15 mouse cellular contexts compared by ENCODE assay signal in genomic region chr2:24417106-24417505, GRCm38 (mm10). TPM values are rescaled to one million over a fixed set of nuclear protein-coding genes. Genes with fewer than 3 reads are reported as not detected.
DNase-seq lines count a peak whose midpoint lies in the region; ATAC-seq and TF ChIP-seq lines count a peak whose summit lies in the region.
"Had no signal": no experiment of that assay in that cellular context is flagged by ENCODE, and none has a peak within 500 bp of the region (broad histone marks: within the 10 kb centered on the region; RNA-seq: fewer than 3 reads in every experiment).

No protein-coding gene starts in this region.

- ATAC-seq in midbrain, embryonic 13.5 days, result peak; percentile 28
- no peak for ATAC-seq in midbrain, postnatal 0 days (ENCODE audit: low FRiP score)
- peak; percentile 17 for ATAC-seq in hindbrain, embryonic 11.5 days (ENCODE audit: low FRiP score)
- ATAC-seq in hindbrain, postnatal 0 days, result peak; percentile 37; the same call in 1 of the 2 replicates
- 0 out of 2 replicates have a peak, but pooled peaks have one; percentile 18 for ATAC-seq in stomach, embryonic 15.5 days (ENCODE audit: insufficient read depth, low FRiP score, low read depth)

- H3K4me2 ChIP-seq in midbrain, embryonic 13.5 days (replicated peaks), result no peak overlapping the region
- H3K4me2 ChIP-seq in midbrain, postnatal 0 days (ENCODE audit: low read depth, low read length, poor library complexity, severe bottlenecking), result no peak overlapping the region
- H3K4me2 ChIP-seq in hindbrain, embryonic 11.5 days (replicated peaks; ENCODE audit: low read depth, low read length), result no peak overlapping the region
- H3K4me2 ChIP-seq in hindbrain, postnatal 0 days (ENCODE audit: low read depth, low read length), result no peak overlapping the region
- no peak overlapping the region for H3K4me2 ChIP-seq in stomach, embryonic 15.5 days
- H3K4me2 ChIP-seq: embryonic facial prominence, embryonic 15.5 days; heart, embryonic 15.5 days had no signal

- DNase-seq in midbrain, postnatal 0 days (ENCODE audit: low spot score), result no peak
- no peak for DNase-seq in hindbrain, embryonic 11.5 days (ENCODE audit: low spot score)
- DNase-seq in hindbrain, postnatal 0 days (ENCODE audit: low spot score), result no peak
- DNase-seq in urinary bladder, postnatal 14 days (ENCODE audit: low spot score), result no peak
- no peak for DNase-seq in thymus, postnatal 4 days
- DNase-seq: cerebellum, postnatal 36 days; lung, postnatal 4 days had no signal

- H3K27me3 ChIP-seq in midbrain, embryonic 13.5 days, result peaks cover 13% of the 10 kb centered on the region
- no peaks in the 10 kb centered on the region for H3K27me3 ChIP-seq in midbrain, postnatal 0 days (ENCODE audit: insufficient read depth, low read length)
- no peaks in the 10 kb centered on the region; the same call in 1 of the 2 replicates for H3K27me3 ChIP-seq in hindbrain, embryonic 11.5 days (ENCODE audit: control insufficient read depth, insufficient read depth, low read length)
- no peaks in the 10 kb centered on the region for H3K27me3 ChIP-seq in hindbrain, postnatal 0 days (ENCODE audit: insufficient read depth, low read length)
- no peaks in the 10 kb centered on the region for H3K27me3 ChIP-seq in stomach, embryonic 15.5 days (replicated peaks)
- H3K27me3 ChIP-seq: embryonic facial prominence, embryonic 15.5 days had no signal

- no peaks in the 10 kb centered on the region for H3K36me3 ChIP-seq in midbrain, embryonic 13.5 days
- H3K36me3 ChIP-seq in midbrain, postnatal 0 days (ENCODE audit: insufficient read depth, low read length), result no peaks in the 10 kb centered on the region
- H3K36me3 ChIP-seq in hindbrain, embryonic 11.5 days (ENCODE audit: control insufficient read depth, insufficient read depth, low read length), result no peaks in the 10 kb centered on the region
- no peaks in the 10 kb centered on the region for H3K36me3 ChIP-seq in hindbrain, postnatal 0 days (ENCODE audit: insufficient read depth, low read length)
- H3K36me3 ChIP-seq in stomach, embryonic 15.5 days, result no peaks in the 10 kb centered on the region
- H3K36me3 ChIP-seq: embryonic facial prominence, embryonic 15.5 days; heart, embryonic 15.5 days had no signal

- H3K9ac ChIP-seq in midbrain, embryonic 13.5 days (replicated peaks), result no peak overlapping the region
- H3K9ac ChIP-seq in midbrain, postnatal 0 days (replicated peaks; ENCODE audit: low read length, poor library complexity, severe bottlenecking), result no peak overlapping the region
- H3K9ac ChIP-seq in hindbrain, embryonic 11.5 days (ENCODE audit: low read depth, low read length), result no peak overlapping the region
- H3K9ac ChIP-seq in hindbrain, postnatal 0 days (replicated peaks; ENCODE audit: low read length), result no peak overlapping the region
- H3K9ac ChIP-seq in stomach, embryonic 15.5 days, result no peak overlapping the region
- H3K9ac ChIP-seq: embryonic facial prominence, embryonic 15.5 days; heart, embryonic 15.5 days had no signal

- no peak for TF ChIP-seq CTCF in midbrain, postnatal 0 days (IDR thresholded peaks at IDR 0.05)
- TF ChIP-seq CTCF in hindbrain, postnatal 0 days (IDR thresholded peaks at IDR 0.05; ENCODE audit: low read depth), result no peak

- no peak overlapping the region for H3K4me3 ChIP-seq in midbrain, embryonic 13.5 days (replicated peaks)
- no peak overlapping the region for H3K4me3 ChIP-seq in midbrain, postnatal 0 days (ENCODE audit: low read depth, low read length)
- no peak overlapping the region for H3K4me3 ChIP-seq in hindbrain, embryonic 11.5 days (ENCODE audit: low read depth, low read length)
- no peak overlapping the region for H3K4me3 ChIP-seq in hindbrain, postnatal 0 days (ENCODE audit: low read length)
- H3K4me3 ChIP-seq in stomach, embryonic 15.5 days (replicated peaks), result no peak overlapping the region
- H3K4me3 ChIP-seq: embryonic facial prominence, embryonic 15.5 days; heart, embryonic 15.5 days had no signal

- peak overlapping the region; percentile 41 for H3K27ac ChIP-seq in midbrain, embryonic 13.5 days
- H3K27ac ChIP-seq in midbrain, postnatal 0 days (ENCODE audit: low read depth, low read length), result no peak overlapping the region
- H3K27ac ChIP-seq in hindbrain, embryonic 11.5 days (ENCODE audit: low read depth, low read length), result peak overlapping the region; percentile 53; the same call in 1 of the 2 replicates
- H3K27ac ChIP-seq in hindbrain, postnatal 0 days, result peak overlapping the region; percentile 27; the same call in 1 of the 2 replicates
- 0 out of 2 replicates have a peak overlapping the region, but pooled peaks have one; percentile 26 for H3K27ac ChIP-seq in stomach, embryonic 15.5 days
- H3K27ac ChIP-seq: embryonic facial prominence, embryonic 15.5 days; heart, embryonic 15.5 days had no signal

- peaks cover 21% of the 10 kb centered on the region for H3K4me1 ChIP-seq in midbrain, embryonic 13.5 days (replicated peaks)
- H3K4me1 ChIP-seq in midbrain, postnatal 0 days (ENCODE audit: insufficient read depth, low read length), result no peaks in the 10 kb centered on the region
- no peaks in the 10 kb centered on the region; the same call in 1 of the 2 replicates for H3K4me1 ChIP-seq in hindbrain, embryonic 11.5 days (replicated peaks; ENCODE audit: control insufficient read depth, insufficient read depth, low read length)
- 0 out of 2 replicates have a peak, but pooled peaks cover 7% of the 10 kb centered on the region for H3K4me1 ChIP-seq in hindbrain, postnatal 0 days (ENCODE audit: insufficient read depth, low read length)
- peaks cover 17% of the 10 kb centered on the region; the same call in 1 of the 2 replicates for H3K4me1 ChIP-seq in stomach, embryonic 15.5 days

- no peaks in the 10 kb centered on the region for H3K9me3 ChIP-seq in midbrain, embryonic 13.5 days
- no peaks in the 10 kb centered on the region for H3K9me3 ChIP-seq in midbrain, postnatal 0 days (ENCODE audit: low read length)
- H3K9me3 ChIP-seq in hindbrain, embryonic 11.5 days (ENCODE audit: control insufficient read depth, low read length), result no peaks in the 10 kb centered on the region
- no peaks in the 10 kb centered on the region for H3K9me3 ChIP-seq in hindbrain, postnatal 0 days (ENCODE audit: low read length)
- no peaks in the 10 kb centered on the region for H3K9me3 ChIP-seq in stomach, embryonic 15.5 days
- H3K9me3 ChIP-seq: embryonic facial prominence, embryonic 15.5 days; heart, embryonic 15.5 days had no signal

- 12% methylated on average over 2 of the region's 2 CpGs for WGBS in midbrain, embryonic 13.5 days
- 6% methylated on average over 2 of the region's 2 CpGs for WGBS in midbrain, postnatal 0 days
- 12% methylated on average over 2 of the region's 2 CpGs for WGBS in hindbrain, embryonic 11.5 days
- WGBS in hindbrain, postnatal 0 days, result 14% methylated on average over 2 of the region's 2 CpGs
- 14% methylated on average over 2 of the region's 2 CpGs for WGBS in stomach, embryonic 15.5 days

RNA-seq across cellular contexts. Expression of gene Psd4, which starts 49.7 kb away (rescaled TPM):
- 0.28 and 0.37 TPM in 2 replicates for polyA plus RNA-seq in midbrain, embryonic 13.5 days (2015; fragmentation: Nextera tagmentation; extraction: Ambion mirVana)
- 0.19 and 2.1 TPM in 2 replicates for total RNA-seq in midbrain, postnatal 0 days (2014; rRNA removed)
- polyA plus RNA-seq in midbrain, postnatal 0 days (2015; fragmentation: Nextera tagmentation; extraction: Ambion mirVana), result 0.36 and 0.55 TPM in 2 replicates
- 0.45 and 0.46 TPM in 2 replicates for polyA plus RNA-seq in hindbrain, embryonic 11.5 days (2014; fragmentation: Nextera tagmentation; extraction: Ambion mirVana)
- total RNA-seq in hindbrain, postnatal 0 days (2014; rRNA removed), result 1.3 and 7.0 TPM in 2 replicates
- polyA plus RNA-seq in hindbrain, postnatal 0 days (2015; fragmentation: Nextera tagmentation; extraction: Ambion mirVana), result 0.71 and 1.2 TPM in 2 replicates
- 6.3 and 6.4 TPM in 2 replicates for polyA plus RNA-seq in stomach, embryonic 15.5 days (2015; fragmentation: Nextera tagmentation; extraction: Ambion mirVana)

RNA-seq across cellular contexts. Expression of gene Pax8, which starts 58.3 kb away (rescaled TPM):
- polyA plus RNA-seq in midbrain, embryonic 13.5 days (2015; fragmentation: Nextera tagmentation; extraction: Ambion mirVana), result 5.3 and 5.9 TPM in 2 replicates
- total RNA-seq in midbrain, postnatal 0 days (2014; rRNA removed), result 6.4 and 13.3 TPM in 2 replicates
- 2.7 and 4.0 TPM in 2 replicates for polyA plus RNA-seq in midbrain, postnatal 0 days (2015; fragmentation: Nextera tagmentation; extraction: Ambion mirVana)
- polyA plus RNA-seq in hindbrain, embryonic 11.5 days (2014; fragmentation: Nextera tagmentation; extraction: Ambion mirVana), result 23.2 and 25.5 TPM in 2 replicates
- total RNA-seq in hindbrain, postnatal 0 days (2014; rRNA removed), result 32.0 and 44.4 TPM in 2 replicates
- 14.8 and 16.3 TPM in 2 replicates for polyA plus RNA-seq in hindbrain, postnatal 0 days (2015; fragmentation: Nextera tagmentation; extraction: Ambion mirVana)
- polyA plus RNA-seq in stomach, embryonic 15.5 days (2015; fragmentation: Nextera tagmentation; extraction: Ambion mirVana), result 0.18 and 0.60 TPM in 2 replicates
- total RNA-seq: adrenal gland, postnatal 10 days; gastrocnemius, postnatal 14 days; layer of hippocampus, postnatal 14 days; left cerebral cortex, postnatal 4 days had no signal
- polyA plus RNA-seq: heart, embryonic 15.5 days had no signal
